Mouse (Mus musculus) forebrain, embryonic 12.5 days (tissue): ENCODE measurements around the gene Pnmal2. TPM values are rescaled to one million over a fixed set of nuclear protein-coding genes. Genes with fewer than 3 reads are reported as not detected.

Source experiments
- ATAC-seq: fragments of 200-750 bp; cut with Nextera tagmentation; 2 replicates; pipeline ENCODE4 v1.8.0; 2017; ENCODE audit warnings: moderate TSS enrichment; ENCODE audit not compliant: low FRiP score
- H3K27ac ChIP-seq: fragments of 300-500 bp; sonication (generic); 2 replicates; pipeline ENCODE4 v1.5.1; 2016; ENCODE audit warnings: mild to moderate bottlenecking
- H3K27me3 ChIP-seq: fragments of 300-500 bp; sonication (generic); 2 replicates; pipeline ENCODE4 v1.6.1; 2016; ENCODE audit warnings: mild to moderate bottlenecking
- H3K36me3 ChIP-seq: fragments of 300-500 bp; sonication (generic); replicated peaks from 2 replicates; pipeline ENCODE4 v1.6.1; 2016; ENCODE audit warnings: mild to moderate bottlenecking
- H3K4me1 ChIP-seq: fragments of 300-500 bp; sonication (generic); 2 replicates; pipeline ENCODE4 v1.6.1; 2016
- H3K4me2 ChIP-seq: fragments of 300-500 bp; sonication (generic); 2 replicates; pipeline ENCODE4 v1.6.1; 2016; ENCODE audit warnings: mild to moderate bottlenecking, moderate library complexity
- H3K4me3 ChIP-seq: fragments of 300-500 bp; sonication (generic); replicated peaks from 2 replicates; pipeline ENCODE4 v1.5.1; 2016; ENCODE audit warnings: mild to moderate bottlenecking
- H3K9ac ChIP-seq: fragments of 300-500 bp; sonication (generic); 2 replicates; pipeline ENCODE4 v1.6.1; 2016; ENCODE audit warnings: mild to moderate bottlenecking
- H3K9me3 ChIP-seq: fragments of 300-500 bp; sonication (generic); 2 replicates; pipeline ENCODE4 v1.6.1; 2016
- WGBS: fragments of 180-500 bp; shearing (Covaris S2); methylation state at CpG from one replicate; pipeline ENCODE4 v1.1.7; 2016; 5-methylcytosine and 5-hydroxymethylcytosine counted together
- polyA plus RNA-seq: library from polyadenylated mRNA; unstranded; fragments of >200 nt; fragmentation: Nextera tagmentation; extraction: Ambion mirVana; gene quantifications from 2 replicates; pipeline ENCODE4 v1.2.1, GENCODE M21; 2016

Pnmal2 gene
- polyA plus RNA-seq, 1 experiment from 2014 or later: 52.6 TPM

GRCm38 (mm10) chr7:16919395-16920149 is 24.9 kb upstream of the Pnmal2 start:
- Histone ChIP-seq H3K9ac (peak overlapping the region; percentile 33; the same call in 1 of the 2 replicates), H3K27ac (peak overlapping the region; percentile 21), H3K36me3 (peaks cover 54% of the 10 kb centered on the region), H3K27me3 (no peaks in the 10 kb centered on the region), H3K4me2 (peak overlapping the region; percentile 21), H3K4me1 (peaks cover 43% of the 10 kb centered on the region), H3K4me3 (no peak overlapping the region; the same call in 1 of the 2 replicates), H3K9me3 (no peaks in the 10 kb centered on the region)
- WGBS: 91% methylated on average over 13 of the region's 13 CpGs
- ATAC-seq: no peak

GRCm38 (mm10) chr7:16920150-16920579 is 24.3 kb upstream of the Pnmal2 start:
- Histone ChIP-seq H3K27me3 (no peaks in the 10 kb centered on the region), H3K36me3 (peaks cover 48% of the 10 kb centered on the region), H3K4me1 (peaks cover 43% of the 10 kb centered on the region), H3K4me3 (no peak overlapping the region; the same call in 1 of the 2 replicates), H3K9ac (peak overlapping the region; percentile 33; the same call in 1 of the 2 replicates), H3K4me2 (peak overlapping the region; percentile 21), H3K9me3 (no peaks in the 10 kb centered on the region), H3K27ac (peak overlapping the region; percentile 21)
- 83% methylated on average over 7 of the region's 7 CpGs for WGBS
- no peak for ATAC-seq

GRCm38 (mm10) chr7:16920818-16921791 is 23.4 kb upstream of the Pnmal2 start:
- Histone ChIP-seq H3K9me3 (no peaks in the 10 kb centered on the region), H3K36me3 (peaks cover 40% of the 10 kb centered on the region)
- 54% methylated on average over 21 of the region's 21 CpGs for WGBS

GRCm38 (mm10) chr7:16921881-16922335 is 22.6 kb upstream of the Pnmal2 start:
- Histone ChIP-seq H3K9me3 (no peaks in the 10 kb centered on the region), H3K36me3 (peaks cover 32% of the 10 kb centered on the region), H3K4me3 (peak overlapping the region; percentile 92), H3K27me3 (no peaks in the 10 kb centered on the region), H3K9ac (peak overlapping the region; percentile 94), H3K4me1 (peaks cover 43% of the 10 kb centered on the region), H3K4me2 (peak overlapping the region; percentile 85), H3K27ac (peak overlapping the region; percentile 98)
- ATAC-seq: no peak
- WGBS: 40% methylated on average over 6 of the region's 6 CpGs

More at GRCm38 (mm10) chr7:16920818-16921791, 23.4 kb upstream of the Pnmal2 start:
- Histone ChIP-seq H3K9ac (peak overlapping the region; percentile 94), H3K4me2 (peak overlapping the region; percentile 85), H3K4me1 (peaks cover 43% of the 10 kb centered on the region), H3K27ac (peak overlapping the region; percentile 98), H3K4me3 (peak overlapping the region; percentile 92), H3K27me3 (no peaks in the 10 kb centered on the region)
- no peak for ATAC-seq

DNA sequence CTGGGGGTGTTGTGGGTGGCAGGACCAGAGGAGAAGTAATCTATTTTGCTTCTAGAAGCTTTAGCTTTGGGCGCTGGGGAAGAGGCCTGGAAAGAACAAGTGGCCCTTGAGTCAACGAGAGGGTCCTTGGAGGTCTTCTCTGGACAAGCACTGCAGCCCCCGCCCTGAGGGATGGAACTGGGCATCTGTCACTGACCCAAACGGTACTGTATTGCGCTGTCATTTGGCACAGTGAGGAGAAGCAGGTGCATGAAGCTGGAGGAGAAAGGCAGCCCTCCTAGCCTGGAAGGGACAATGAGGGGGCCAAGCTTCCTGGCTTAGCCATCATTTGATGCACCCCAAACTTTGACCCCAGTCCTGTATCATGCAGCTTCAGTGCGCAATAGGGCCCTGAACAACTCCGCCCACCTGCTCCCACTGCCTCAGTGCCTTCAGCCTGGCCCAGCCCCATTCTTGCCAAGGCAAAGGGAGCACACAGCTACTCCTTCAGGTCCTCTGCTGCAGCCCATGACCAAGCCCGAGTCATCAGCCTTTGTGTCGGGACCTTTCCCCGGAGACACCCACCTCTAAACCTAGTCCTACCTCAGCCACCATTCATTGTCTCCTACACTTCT is 22.0 kb upstream of the Pnmal2 start:
- H3K27ac ChIP-seq: peak overlapping the region; percentile 98
- no peak for ATAC-seq
- H3K4me3 ChIP-seq: peak overlapping the region; percentile 92
- no peaks in the 10 kb centered on the region for H3K9me3 ChIP-seq
- H3K27me3 ChIP-seq: no peaks in the 10 kb centered on the region
- WGBS: 43% methylated on average over 10 of the region's 10 CpGs
- peak overlapping the region; percentile 85 for H3K4me2 ChIP-seq
- H3K9ac ChIP-seq: peak overlapping the region; percentile 94
- peaks cover 26% of the 10 kb centered on the region for H3K36me3 ChIP-seq
- peaks cover 43% of the 10 kb centered on the region for H3K4me1 ChIP-seq

GRCm38 (mm10) chr7:16923283-16924036 is 21.0 kb upstream of the Pnmal2 start:
- Histone ChIP-seq H3K4me3 (peak overlapping the region; percentile 92), H3K4me1 (peaks cover 43% of the 10 kb centered on the region), H3K4me2 (peak overlapping the region; percentile 85), H3K9ac (peak overlapping the region; percentile 94), H3K27ac (peak overlapping the region; percentile 98), H3K27me3 (no peaks in the 10 kb centered on the region), H3K36me3 (peaks cover 16% of the 10 kb centered on the region), H3K9me3 (no peaks in the 10 kb centered on the region)
- 0 out of 2 replicates have a peak, but pooled peaks have one; percentile 0 for ATAC-seq
- 0% methylated on average over 38 of the region's 57 CpGs for WGBS

DNA sequence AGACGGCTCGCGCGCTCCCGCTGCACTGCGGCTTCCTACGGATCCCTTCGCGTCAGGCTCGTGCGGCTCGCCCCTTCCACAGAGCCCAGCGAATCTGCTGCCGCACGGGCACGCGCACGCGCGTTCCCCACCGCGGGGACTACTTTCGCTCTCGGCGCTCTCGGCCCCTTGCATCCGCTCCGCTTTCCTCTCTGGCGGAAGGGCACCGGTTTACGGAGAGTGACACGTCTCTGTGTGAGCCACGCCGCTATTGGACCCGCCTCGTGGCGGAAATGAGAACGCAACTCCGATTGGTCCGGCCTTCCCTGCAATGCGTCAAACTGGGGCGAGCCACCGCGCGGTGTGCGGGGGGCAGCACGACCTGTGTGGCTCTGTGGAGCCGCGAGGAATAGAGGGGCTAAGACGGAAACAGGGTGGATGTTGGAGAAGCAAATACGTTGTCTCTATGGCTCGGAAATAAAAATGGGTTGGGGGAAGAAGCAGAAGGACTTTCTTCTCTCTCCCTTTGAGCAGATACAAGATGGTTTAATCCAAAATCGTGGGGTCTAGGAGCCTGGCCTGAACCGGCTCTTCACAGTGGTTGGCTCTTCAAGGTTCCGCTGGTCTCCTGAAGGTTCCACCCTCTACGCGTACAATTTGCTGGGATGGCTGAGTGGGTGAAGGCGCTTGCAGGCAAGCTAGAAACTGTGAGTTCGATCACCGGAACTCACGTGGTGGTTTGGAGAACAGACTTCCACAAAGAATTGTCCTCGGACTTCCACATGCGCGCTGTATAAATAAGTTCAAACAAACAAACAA is 20.2 kb upstream of the Pnmal2 start, which contains the start of gene Calm3:
TSS of gene Calm3 (minus strand) at position 78 of the 798 bp plus-strand sequence.
- H3K4me3 ChIP-seq: peak within 1 kb of the TSS; percentile 92
- peak; percentile 93 for ATAC-seq
- H3K27ac ChIP-seq: peak within 1 kb of the TSS; percentile 98
- peak within 1 kb of the TSS; percentile 85 for H3K4me2 ChIP-seq
- peak within 1 kb of the TSS; percentile 94 for H3K9ac ChIP-seq
- no peaks in the 10 kb centered on the region for H3K27me3 ChIP-seq
- no peaks in the 10 kb centered on the region for H3K9me3 ChIP-seq
- H3K36me3 ChIP-seq: peaks cover 9% of the 10 kb centered on the region
- H3K4me1 ChIP-seq: peaks cover 39% of the 10 kb centered on the region
- 2% methylated on average over 63 of the region's 64 CpGs for WGBS

GRCm38 (mm10) chr7:16928341-16928740 is 16.1 kb upstream of the Pnmal2 start:
- Histone ChIP-seq H3K9ac (no peak overlapping the region), H3K27me3 (no peaks in the 10 kb centered on the region), H3K9me3 (no peaks in the 10 kb centered on the region), H3K27ac (no peak overlapping the region), H3K4me3 (no peak overlapping the region), H3K4me1 (peaks cover 12% of the 10 kb centered on the region), H3K4me2 (no peak overlapping the region), H3K36me3 (no peaks in the 10 kb centered on the region)
- WGBS: 45% methylated on average over 2 of the region's 2 CpGs
- no peak for ATAC-seq

- H3K36me3 ChIP-seq: no peaks in the 10 kb centered on the region
- no peak overlapping the region for H3K27ac ChIP-seq
- peak; percentile 30; the same call in 1 of the 2 replicates for ATAC-seq
- no peaks in the 10 kb centered on the region for H3K27me3 ChIP-seq
- H3K9me3 ChIP-seq: no peaks in the 10 kb centered on the region
- 3% methylated on average over 1 of the region's 1 CpGs for WGBS
- H3K4me3 ChIP-seq: no peak overlapping the region
- H3K4me1 ChIP-seq: peaks cover 19% of the 10 kb centered on the region
- H3K4me2 ChIP-seq: no peak overlapping the region
- no peak overlapping the region for H3K9ac ChIP-seq
Observed at GRCm38 (mm10) chr7:16930850-16931249, 13.6 kb upstream of the Pnmal2 start.

DNA sequence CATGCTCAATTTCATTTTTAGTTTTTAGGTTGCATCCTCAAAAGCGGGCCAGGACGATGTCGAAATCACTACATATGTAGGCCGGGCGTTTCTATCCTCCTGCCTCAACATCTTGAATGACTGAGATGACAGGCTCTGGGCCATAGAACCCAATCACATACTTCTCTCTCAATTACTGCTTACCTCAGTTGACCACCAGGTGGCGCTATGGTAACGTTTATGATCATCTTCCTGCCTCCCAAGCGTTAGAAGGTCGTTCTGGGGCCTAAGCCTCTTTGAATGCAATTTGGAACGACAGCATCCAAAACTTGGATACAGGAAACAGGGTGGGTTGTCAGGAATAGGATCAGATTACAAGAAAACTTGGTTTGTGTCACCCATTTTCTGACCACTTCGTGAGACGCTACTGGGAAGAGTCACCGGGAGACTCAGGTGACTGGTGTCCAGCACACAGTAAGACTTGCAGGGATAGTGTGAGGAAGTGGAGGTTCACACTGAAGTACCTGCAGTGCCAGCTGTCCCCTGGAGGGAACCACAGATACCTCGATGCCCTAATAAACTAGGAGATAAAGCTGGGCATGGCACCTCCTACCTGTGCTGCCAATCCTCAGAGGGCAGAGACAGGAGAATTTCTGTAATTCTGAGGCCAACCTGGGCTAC is 12.4 kb upstream of the Pnmal2 start:
- Histone ChIP-seq H3K4me2 (no peak overlapping the region), H3K9me3 (no peaks in the 10 kb centered on the region), H3K36me3 (no peaks in the 10 kb centered on the region), H3K27ac (peak overlapping the region; percentile 46; the same call in 1 of the 2 replicates), H3K4me3 (no peak overlapping the region), H3K9ac (no peak overlapping the region), H3K27me3 (no peaks in the 10 kb centered on the region), H3K4me1 (peaks cover 19% of the 10 kb centered on the region)
- WGBS: 17% methylated on average over 14 of the region's 14 CpGs
- ATAC-seq: peak; percentile 64
